Mouse (Mus musculus) cerebellum, adult 11-12 months (tissue): ENCODE measurements around the gene Smarcad1.
A peak's percentile ranks its signal among the peaks of the same experiment; 100 is the strongest.

Experiments
- DNase-seq: peaks from one replicate; pipeline ENCODE4 v3.0.0; 2022

Gene Smarcad1

GRCm38 (mm10) chr6:65117540-65117939 is 75.2 kb downstream of the Smarcad1 start:
- DNase-seq, result no peak

- peak; percentile 6 for DNase-seq
These were observed 83.8 kb downstream of the Smarcad1 start for GRCm38 (mm10) chr6:65126074-65126726.

DNA sequence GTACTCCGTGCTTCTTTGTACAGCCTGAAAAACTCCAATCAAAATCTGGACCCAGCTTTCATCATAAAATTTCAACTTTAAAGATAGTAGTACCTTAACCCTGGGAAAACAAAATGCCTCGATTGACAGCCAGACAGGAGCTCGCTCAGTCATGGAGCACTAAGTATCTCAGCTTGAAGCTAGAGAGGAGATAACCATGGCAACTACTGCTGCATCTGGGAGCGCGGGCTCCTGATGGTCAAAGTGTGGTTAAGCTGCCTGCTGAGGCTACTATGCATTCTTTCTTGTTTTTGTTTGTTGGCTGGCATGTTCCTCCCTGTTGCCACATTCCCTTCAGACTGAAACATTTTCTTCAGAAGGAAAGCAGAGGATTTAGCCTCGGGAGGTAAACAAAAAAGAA is 90.0 kb downstream of the Smarcad1 start:
- DNase-seq, result no peak

DNA sequence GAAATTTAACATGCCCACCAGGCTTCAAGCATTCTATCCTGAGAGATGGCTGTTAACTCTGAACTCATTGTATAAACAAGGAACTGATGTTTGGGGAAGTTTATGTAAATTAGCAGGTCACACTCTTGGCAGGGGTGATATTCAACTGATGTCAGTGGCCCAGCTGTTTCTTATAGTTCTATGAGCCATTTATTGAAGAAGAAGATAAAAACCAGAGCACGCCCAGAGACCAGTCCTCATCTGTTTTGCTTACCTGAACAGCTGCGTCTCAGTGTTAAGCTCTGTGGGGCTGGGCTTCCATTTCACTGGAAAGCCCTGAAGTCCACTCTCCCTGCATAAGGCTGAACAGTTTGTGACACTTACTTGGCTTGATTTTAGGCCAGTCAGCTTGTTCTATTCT is 95.4 kb downstream of the Smarcad1 start:
- DNase-seq, result no peak

GRCm38 (mm10) chr6:65138243-65138642 is 95.9 kb downstream of the Smarcad1 start:
- no peak for DNase-seq

DNA sequence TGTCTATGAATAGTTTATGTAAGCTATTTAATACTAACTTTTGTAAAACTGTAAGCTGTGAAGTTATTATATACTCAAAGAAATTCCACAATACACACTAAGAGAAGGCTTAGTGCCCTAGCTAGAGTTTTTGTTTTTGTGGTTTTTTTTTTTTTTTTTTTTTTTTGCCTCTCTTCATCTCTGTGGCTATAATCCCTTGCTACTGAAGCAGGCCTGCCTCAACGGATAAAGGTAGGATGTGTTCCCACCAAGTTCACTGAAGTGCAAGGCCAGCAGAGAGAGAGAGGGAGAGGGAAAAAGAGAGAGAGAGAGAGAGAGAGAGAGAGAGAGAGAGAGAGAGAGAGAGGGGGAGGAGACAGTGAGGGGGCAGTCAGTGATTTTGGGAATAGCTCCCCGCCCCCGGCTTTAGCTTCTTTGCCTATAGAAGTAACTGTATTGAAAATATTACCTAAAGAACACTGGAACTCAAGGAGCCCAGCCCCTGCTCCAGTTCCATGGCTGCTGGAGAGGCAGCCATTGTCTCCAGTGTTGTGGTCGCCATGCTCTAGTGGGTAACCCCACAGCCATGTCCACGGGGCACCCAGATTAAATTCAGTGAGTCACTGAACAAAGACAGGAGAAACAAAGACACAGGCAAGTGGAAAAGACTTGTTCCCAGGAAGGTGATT is 97.8 kb downstream of the Smarcad1 start:
- DNase-seq, result no peak

GRCm38 (mm10) chr6:65140750-65141243 is 98.4 kb downstream of the Smarcad1 start:
- DNase-seq, result no peak

DNA sequence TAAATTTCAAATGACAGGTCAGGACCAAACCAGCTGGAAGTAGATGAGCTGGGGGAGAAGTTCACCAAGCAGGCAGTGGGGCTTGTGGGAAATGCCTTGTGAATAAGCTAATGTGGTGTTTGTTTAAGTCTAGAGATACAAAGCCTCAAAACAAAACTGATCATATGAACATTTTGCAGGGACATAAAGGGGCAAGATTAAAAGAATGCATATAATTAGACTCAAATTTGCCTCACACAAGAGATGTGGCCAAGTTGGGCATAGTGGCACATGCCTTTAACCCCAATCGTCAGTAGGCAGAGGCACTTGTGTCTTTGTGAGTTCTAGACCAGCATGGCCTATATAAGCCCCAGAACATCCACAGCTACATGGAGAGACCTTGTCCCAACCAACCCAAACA is 99.9 kb downstream of the Smarcad1 start:
- DNase-seq, result no peak

DNA sequence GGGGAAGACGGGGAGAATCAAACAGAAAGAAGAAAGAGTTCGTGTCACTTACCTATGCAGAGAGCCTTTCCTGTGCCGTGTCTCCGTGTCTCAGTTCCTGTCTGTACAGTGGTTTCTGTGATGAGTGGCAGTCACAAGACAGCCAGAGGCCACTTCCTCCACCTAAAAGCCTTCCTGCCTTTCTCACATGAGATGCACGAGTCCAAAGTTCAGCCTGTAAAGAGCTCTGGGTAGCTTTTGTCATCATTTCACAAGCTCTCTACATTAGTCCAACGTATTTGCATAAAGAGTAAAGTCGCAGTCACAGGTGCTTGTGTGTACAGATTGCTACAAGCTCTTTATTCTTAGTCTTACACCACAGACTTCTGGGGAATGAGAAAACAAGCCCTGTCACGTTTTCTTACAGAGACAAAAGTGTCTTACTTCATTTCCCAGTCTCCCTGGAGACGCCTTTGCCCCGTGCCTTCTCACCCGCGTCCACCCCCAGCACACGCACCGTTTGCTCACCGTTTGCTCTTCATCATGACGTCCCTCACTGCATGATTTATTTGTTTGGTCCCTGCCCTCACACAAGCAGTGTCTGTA is 102.3 kb downstream of the Smarcad1 start, which contains the start of gene Hpgds:
Gene Hpgds, minus strand, starts transcription at position 288 of the 585 bp plus-strand sequence.
- DNase-seq, result no peak

- DNase-seq, result no peak
These were observed 104.0 kb downstream of the Smarcad1 start for GRCm38 (mm10) chr6:65146363-65146762.

DNA sequence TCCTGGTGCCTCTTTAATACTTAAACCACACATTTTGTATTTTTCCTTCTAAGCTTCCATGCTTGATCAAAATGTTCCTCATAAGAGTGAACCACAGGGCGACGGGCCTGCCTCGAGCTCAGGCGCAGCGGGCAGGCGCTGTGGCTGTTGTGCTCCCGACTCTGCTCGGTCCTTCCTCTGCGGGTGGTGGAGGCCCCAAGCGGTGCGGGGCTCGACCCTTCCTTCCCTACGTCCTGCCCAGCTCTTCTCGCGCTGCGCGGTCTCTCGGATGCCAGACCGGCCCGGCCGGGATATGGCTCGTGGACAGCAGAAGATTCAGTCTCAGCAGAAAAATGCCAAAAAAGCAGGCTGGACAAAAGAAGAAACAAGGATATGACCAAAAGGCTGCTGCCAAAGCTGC is 108.3 kb downstream of the Smarcad1 start:
- peak; percentile 19 for DNase-seq

DNA sequence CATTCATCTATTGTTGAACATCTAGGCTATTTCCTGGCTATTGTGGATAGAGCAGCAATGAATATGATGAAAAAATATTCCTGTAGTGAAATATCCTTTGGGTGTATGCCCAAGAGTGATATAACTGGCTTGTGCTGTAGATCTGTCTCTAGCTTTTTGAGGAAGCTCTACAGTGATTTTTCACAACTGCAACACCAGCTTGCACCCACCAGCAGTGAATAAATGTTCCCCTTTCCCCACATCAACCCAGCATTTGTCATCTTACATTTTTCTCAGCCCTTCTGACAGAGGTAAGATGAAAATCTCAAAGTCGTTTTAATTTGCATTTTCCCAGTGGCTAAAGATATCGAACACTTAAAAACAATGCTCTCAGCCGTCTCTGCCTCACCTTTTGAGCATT is 111.2 kb downstream of the Smarcad1 start:
- DNase-seq, result no peak

- DNase-seq, result peak; percentile 88
These were observed 114.7 kb downstream of the Smarcad1 start for GRCm38 (mm10) chr6:65157042-65157441.

- no peak for DNase-seq
These were observed 117.1 kb downstream of the Smarcad1 start for GRCm38 (mm10) chr6:65159381-65159942.

GRCm38 (mm10) chr6:65164137-65164536 is 121.8 kb downstream of the Smarcad1 start:
- no peak for DNase-seq

DNA sequence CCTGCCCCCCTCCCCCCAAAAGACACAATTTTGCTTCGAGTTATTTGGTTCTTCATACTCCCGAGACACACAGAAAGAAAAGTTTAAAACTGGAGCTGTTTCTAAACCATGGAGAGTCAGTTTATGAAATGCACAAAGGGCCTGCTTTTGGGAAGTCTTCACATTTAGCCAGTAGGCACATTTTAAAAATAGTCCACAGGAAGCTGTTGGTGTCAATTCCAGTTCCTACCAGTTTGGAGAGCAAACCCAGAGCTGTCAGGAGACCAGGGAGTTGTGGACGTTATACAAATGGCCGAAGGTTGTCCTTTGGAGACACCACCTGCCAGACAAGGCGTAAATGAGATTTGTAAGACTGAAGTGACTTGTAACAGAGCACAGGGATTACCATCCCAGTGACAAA is 122.6 kb downstream of the Smarcad1 start:
- no peak for DNase-seq
